Mouse (Mus musculus): ENCODE data around the gene Slc51a.

Gene Slc51a

DNA sequence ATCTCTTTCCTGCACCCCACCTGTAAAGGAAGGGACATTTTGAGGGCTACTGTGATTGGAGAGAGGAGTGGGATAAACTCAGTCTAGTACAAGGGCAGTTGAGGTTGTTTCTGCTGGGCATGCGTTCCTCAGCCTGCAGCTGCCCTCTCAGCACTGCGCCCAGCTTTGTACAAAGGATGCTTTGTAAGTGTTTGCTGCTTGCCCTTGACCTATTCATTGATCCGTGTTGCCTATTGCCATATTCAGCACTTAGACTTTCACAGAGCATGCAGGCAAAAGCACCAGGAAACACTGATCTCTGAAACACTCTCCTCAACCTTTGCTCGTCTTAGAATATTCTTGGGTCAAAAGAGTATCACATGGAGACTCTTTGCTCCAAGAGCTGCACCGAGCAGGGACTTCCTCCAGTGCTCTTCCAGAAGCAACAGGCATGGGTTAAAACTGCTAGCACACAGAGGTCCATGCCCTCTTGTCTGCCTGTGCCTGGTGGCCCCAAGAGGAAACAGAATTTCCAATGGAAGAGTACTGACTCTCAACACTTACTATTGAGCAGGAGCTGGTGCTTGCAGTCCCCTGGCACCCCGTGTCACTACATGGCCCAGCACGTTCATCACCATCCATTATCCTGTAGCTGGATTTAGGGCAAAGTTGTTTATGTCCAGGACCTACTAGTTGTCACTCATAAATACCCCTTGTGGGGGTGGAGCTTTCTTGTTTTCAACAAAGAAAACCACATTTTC is 15.2 kb downstream of the Slc51a start:
- in situ Hi-C loops (cut with MboI, MseI) = no loop called here

- in situ Hi-C loops (cut with MboI, MseI) = no loop called here
Measured at GRCm38 (mm10) chr16:32469404-32470105, 18.1 kb downstream of the Slc51a start.

- in situ Hi-C loops (cut with MboI, MseI) = no loop called here
Measured at GRCm38 (mm10) chr16:32468488-32468887, 19.2 kb downstream of the Slc51a start.

- in situ Hi-C loops (cut with MboI, MseI) = no loop called here
Measured at GRCm38 (mm10) chr16:32464908-32465307, 22.8 kb downstream of the Slc51a start.

DNA sequence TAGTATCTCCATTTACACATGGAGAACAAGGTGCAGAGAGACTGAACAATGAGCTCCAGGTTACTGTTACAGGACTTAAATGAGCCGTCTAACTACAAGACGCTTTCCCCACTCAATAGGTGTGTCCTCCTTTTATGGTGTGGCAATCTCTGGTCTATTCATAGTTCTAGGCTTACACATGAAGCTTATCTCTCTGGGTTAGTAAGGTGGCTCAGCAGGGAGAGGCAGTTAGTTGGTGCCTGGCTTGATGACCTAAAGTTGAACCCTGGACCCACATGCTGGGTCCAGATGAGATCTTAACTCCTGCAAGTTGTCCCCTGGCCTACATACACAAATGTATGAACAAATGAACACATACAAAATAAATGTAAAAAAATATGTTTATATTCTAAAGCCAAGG is 24.3 kb downstream of the Slc51a start:
- in situ Hi-C loops (cut with MboI, MseI) = no loop called here

- in situ Hi-C loops (cut with MboI, MseI) = no loop called here
Measured at GRCm38 (mm10) chr16:32462950-32463349, 24.7 kb downstream of the Slc51a start.

DNA sequence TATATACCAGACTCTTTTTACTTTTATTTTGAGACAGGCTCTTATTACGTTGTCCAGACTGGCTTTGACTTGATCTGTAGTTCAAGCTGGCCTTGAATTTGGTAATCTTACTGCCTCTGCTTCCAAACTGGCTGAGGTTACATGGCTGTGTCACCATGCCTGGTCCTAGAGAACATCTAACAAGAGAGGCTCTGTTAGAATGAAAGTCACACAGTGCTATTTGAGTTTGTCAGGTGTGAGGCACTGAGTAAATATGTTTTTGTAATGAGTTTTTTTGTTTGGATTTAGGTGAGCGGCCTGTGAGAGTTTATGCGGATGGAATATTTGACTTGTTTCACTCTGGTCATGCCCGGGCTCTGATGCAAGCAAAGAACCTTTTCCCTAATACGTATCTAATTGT is 26.0 kb downstream of the Slc51a start:
- in situ Hi-C loops (cut with MboI, MseI) = no loop called here

DNA sequence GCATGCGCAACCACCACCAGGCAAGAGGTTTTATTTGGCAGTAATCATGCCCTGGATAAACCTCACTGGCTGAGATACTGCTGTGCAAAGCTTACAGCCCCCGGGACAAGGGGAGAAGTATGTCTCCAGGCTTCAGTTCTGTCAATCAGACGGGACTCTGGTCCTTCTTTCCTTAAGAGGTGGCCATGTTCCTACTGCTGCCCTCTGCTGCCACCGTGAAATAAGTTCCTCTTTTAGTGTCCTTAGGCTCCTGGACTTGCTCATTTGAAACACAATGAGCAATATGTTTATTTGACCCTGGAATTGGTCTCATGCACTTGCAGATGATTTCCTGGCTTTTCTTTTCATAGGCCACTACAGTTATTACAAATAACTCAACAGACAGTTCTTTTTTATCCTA is 27.2 kb downstream of the Slc51a start:
- in situ Hi-C loops (cut with MboI, MseI) = no loop called here

GRCm38 (mm10) chr16:32457589-32458386 is 29.9 kb downstream of the Slc51a start:
- in situ Hi-C loops (cut with MboI, MseI) = no loop called here

GRCm38 (mm10) chr16:32456761-32457160 is 30.9 kb downstream of the Slc51a start:
- in situ Hi-C loops (cut with MboI, MseI) = no loop called here

GRCm38 (mm10) chr16:32456086-32456485 is 31.6 kb downstream of the Slc51a start:
- in situ Hi-C loops (cut with MboI, MseI) = no loop called here

GRCm38 (mm10) chr16:32454646-32455045 is 33.0 kb downstream of the Slc51a start:
- in situ Hi-C loops (cut with MboI, MseI) = no loop called here

DNA sequence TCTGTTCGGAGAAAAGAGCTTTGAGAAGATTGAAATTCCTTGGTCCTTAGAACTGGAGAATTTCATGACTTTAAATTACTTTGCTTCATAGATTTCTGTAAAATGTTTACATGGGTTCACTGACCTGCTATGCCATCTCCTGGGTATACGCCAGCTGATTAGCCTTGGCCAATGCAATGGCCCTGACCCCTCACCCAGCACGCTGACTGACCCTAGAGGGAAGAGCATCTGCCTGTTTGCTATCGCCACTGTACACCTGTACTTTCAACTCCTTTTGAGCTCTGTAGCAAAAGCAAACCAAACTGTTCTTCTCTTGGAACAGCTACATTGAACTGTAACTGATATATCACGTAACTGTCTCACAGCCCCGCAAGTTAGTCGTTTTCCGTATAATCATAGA is 34.6 kb downstream of the Slc51a start:
- in situ Hi-C loops (cut with MboI, MseI) = no loop called here

GRCm38 (mm10) chr16:32450133-32450532 is 37.5 kb downstream of the Slc51a start:
- in situ Hi-C loops (cut with MboI, MseI) = no loop called here

- in situ Hi-C loops (cut with MboI, MseI) = loop anchor here in 1 of 2 experiments (25.0 kb wide), 1 partner anchor 1513 kb away; the partner anchor contains the start of gene Umps
Measured at GRCm38 (mm10) chr16:32449665-32450064, 38.0 kb downstream of the Slc51a start.

- in situ Hi-C loops (cut with MboI, MseI) = loop anchor here in 1 of 2 experiments (25.0 kb wide), 1 partner anchor 1516 kb away; the partner anchor contains the start of gene Umps
Measured at GRCm38 (mm10) chr16:32446563-32447138, 41.0 kb downstream of the Slc51a start.

DNA sequence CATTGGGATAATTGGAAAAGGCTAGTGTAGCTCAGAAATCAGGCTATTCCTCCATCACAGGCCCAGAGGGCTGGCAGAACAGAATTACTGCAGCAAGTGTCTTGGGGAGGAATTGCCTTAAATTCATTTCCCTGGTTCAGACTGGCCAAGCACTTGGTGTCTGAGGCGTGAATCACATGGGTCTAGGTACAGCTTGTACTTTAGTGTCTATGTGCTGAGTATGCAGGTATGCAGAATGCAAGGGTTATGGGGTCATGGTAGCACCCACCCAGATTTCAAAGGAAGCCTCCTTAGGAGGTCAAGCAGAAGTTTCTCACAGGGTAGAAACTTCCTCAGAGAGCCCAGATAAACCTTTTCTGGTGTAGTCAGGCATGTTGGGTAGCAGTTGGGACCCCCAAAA is 42.1 kb downstream of the Slc51a start:
- in situ Hi-C loops (cut with MboI, MseI) = loop anchor here in 1 of 2 experiments (25.0 kb wide), 1 partner anchor 1517 kb away; the partner anchor contains the start of gene Umps

GRCm38 (mm10) chr16:32444615-32445014 is 43.1 kb downstream of the Slc51a start:
- in situ Hi-C loops (cut with MboI, MseI) = loop anchor here in 1 of 2 experiments (25.0 kb wide), 1 partner anchor 1518 kb away; the partner anchor contains the start of gene Umps

DNA sequence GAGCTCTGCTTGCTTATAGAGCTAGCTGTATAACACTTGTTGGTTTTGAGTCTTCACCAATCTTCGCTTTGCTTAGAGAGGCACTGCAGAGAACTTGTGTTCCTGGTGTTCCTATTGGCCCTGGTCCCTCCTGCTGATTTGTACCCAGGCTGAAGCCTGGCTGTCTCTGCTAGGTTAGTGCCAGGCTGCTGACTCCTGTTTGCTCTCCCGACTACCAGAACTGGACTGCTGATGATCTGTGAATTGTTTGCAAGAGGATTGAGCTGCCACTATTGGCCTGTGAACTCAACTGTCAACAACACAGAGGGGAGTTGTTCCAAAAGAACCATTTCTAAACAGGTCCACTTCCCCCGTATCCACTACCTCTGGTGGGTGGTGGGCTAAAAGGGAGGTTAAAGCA is 46.2 kb downstream of the Slc51a start:
- in situ Hi-C loops (cut with MboI, MseI) = loop anchor here in 1 of 2 experiments (25.0 kb wide), 1 partner anchor 1521 kb away; the partner anchor contains the start of gene Umps

DNA sequence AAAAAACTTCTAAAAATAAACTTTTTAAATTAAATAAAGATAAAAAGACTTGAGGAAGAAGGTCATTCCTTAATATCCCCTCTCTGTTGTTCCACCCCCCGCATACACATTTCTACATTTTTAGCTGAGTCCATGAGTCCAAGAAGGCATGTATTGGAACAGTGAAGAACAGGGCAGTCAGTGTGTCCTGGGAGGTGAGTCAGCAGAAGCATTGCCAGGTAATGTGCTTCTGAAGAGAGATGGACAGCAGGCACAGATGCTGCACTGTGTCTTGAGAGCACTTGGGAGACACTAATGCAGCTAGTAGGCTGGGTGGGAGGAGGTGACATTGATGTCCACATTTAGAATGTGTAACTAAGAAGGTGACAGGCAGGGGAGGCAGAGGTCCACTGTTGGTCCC is 50.4 kb downstream of the Slc51a start:
- in situ Hi-C loops (cut with MboI, MseI) = loop anchor here in 1 of 2 experiments (25.0 kb wide), 1 partner anchor 1525 kb away; the partner anchor contains the start of gene Umps

DNA sequence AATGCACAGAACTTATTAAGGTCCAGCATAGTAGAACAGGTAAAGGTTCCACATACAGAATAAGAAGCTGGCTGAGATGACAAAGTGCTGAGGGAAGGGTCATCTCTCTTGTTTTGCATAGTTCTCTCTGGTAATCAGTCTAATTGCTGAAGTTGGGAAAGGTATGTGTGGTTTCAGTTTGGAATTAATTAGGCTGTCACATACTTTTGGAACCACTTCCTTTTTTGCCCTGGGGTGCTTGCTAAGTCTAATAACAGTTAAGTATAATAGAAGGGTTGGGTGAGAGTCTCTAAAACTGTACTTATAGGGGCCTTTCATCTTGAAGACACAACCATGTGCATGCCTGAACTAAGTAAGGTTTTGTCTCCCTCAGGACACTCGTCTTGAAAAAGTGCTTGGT is 51.0 kb downstream of the Slc51a start:
- in situ Hi-C loops (cut with MboI, MseI) = loop anchor here in 1 of 2 experiments (25.0 kb wide), 1 partner anchor 1526 kb away; the partner anchor contains the start of gene Umps
